In genomic region chr16:44772577-44772976, GRCm38 (mm10) we compare ENCODE assay signal across 32 mouse cellular contexts. TPM values are rescaled to one million over a fixed set of nuclear protein-coding genes. Genes with fewer than 3 reads are reported as not detected.
A peak's percentile ranks its signal among the peaks of the same experiment; 100 is the strongest.
DNase-seq lines count a peak whose midpoint lies in the region; ATAC-seq and TF ChIP-seq lines count a peak whose summit lies in the region.
"Had no signal": no experiment of that assay in that cellular context is flagged by ENCODE, and none has a peak within 500 bp of the region (broad histone marks: within the 10 kb centered on the region; RNA-seq: fewer than 3 reads in every experiment).

No protein-coding gene starts in this region.

- peak; percentile 41 for DNase-seq in CD4-positive, CD25-positive, alpha-beta regulatory T cell, adult 2 months (ENCODE audit: low read depth, low spot score)
- DNase-seq in G1E (ENCODE audit: low spot score): no peak
- DNase-seq in gastrocnemius, adult 8-10 months (ENCODE audit: low spot score in 2 of 2): no peak
- DNase-seq in left cerebral cortex, adult 8-10 months (ENCODE audit: low spot score in 2 of 2): no peak
- DNase-seq in heart, adult 2 months: no peak
- DNase-seq: adrenal gland, postnatal 25 days; cerebellum, adult 18-20 months; cerebellum, postnatal 10 days; gastrocnemius, postnatal 14 days; heart, adult 11 months; heart, postnatal 4 days; kidney, adult 11 months; kidney, postnatal 25 days; left cerebral cortex, postnatal 4 days; liver, embryonic 13.5 days; lung, adult 2 months; lung, postnatal 10 days; right cerebral cortex, postnatal 4 days; thymus, adult 2 months; thymus, postnatal 4 days had no signal

- no peaks in the 10 kb centered on the region for H3K9me3 ChIP-seq in G1E (replicated peaks)
- H3K9me3 ChIP-seq: embryonic facial prominence, embryonic 10.5 days; embryonic facial prominence, embryonic 15.5 days; forebrain, embryonic 13.5 days; hindbrain, embryonic 13.5 days; liver, embryonic 13.5 days; midbrain, embryonic 10.5 days; midbrain, embryonic 15.5 days had no signal

- TF ChIP-seq POLR2A in heart, adult 2 months (IDR thresholded peaks at IDR 0.05; ENCODE audit: insufficient read depth, low read depth, low read length): no peak

- no peak for TF ChIP-seq EP300 in heart, adult 2 months (IDR thresholded peaks at IDR 0.05; ENCODE audit: insufficient read depth, low read depth, low read length)

- H3K36me3 ChIP-seq in G1E (replicated peaks): no peaks in the 10 kb centered on the region
- no peaks in the 10 kb centered on the region for H3K36me3 ChIP-seq in heart, adult 2 months (ENCODE audit: control insufficient read depth, insufficient read depth, low read length)
- H3K36me3 ChIP-seq: embryonic facial prominence, embryonic 10.5 days; embryonic facial prominence, embryonic 15.5 days; hindbrain, embryonic 13.5 days; liver, embryonic 13.5 days; midbrain, embryonic 10.5 days; midbrain, embryonic 15.5 days had no signal

- ATAC-seq in CD4-positive, CD25-positive, alpha-beta regulatory T cell, adult 4 months: no peak
- ATAC-seq in G1E (ENCODE audit: extremely low read depth, insufficient number of reproducible peaks, low FRiP score, poor library complexity, severe bottlenecking): peak; percentile 52
- ATAC-seq in granulocyte monocyte progenitor cell, adult 5-6 weeks (replicated peaks; ENCODE audit: poor library complexity, severe bottlenecking): peak; percentile 40
- ATAC-seq: forebrain, embryonic 13.5 days; midbrain, embryonic 15.5 days had no signal

- H3K27ac ChIP-seq in heart, adult 2 months: no peak overlapping the region
- H3K27ac ChIP-seq: embryonic facial prominence, embryonic 10.5 days; embryonic facial prominence, embryonic 15.5 days; forebrain, embryonic 13.5 days; hindbrain, embryonic 13.5 days; liver, embryonic 13.5 days; midbrain, embryonic 10.5 days; midbrain, embryonic 15.5 days had no signal

- no peaks in the 10 kb centered on the region for H3K79me2 ChIP-seq in heart, adult 2 months (replicated peaks; ENCODE audit: control insufficient read depth, insufficient read depth, low read length)

- intact Hi-C loops in heart, adult 2 months (cut with DNase I): no loop called here

- H3K9ac ChIP-seq in heart, adult 2 months (ENCODE audit: low read depth, low read length): no peak overlapping the region
- H3K9ac ChIP-seq: embryonic facial prominence, embryonic 15.5 days; forebrain, embryonic 13.5 days; hindbrain, embryonic 13.5 days; liver, embryonic 13.5 days; midbrain, embryonic 15.5 days had no signal

- no peak for TF ChIP-seq CTCF in G1E (IDR thresholded peaks at IDR 0.05; ENCODE audit: low read depth, low read length)
- no peak for TF ChIP-seq CTCF in heart, adult 2 months (IDR thresholded peaks at IDR 0.05)

- no peak overlapping the region for H3K4me3 ChIP-seq in G1E (ENCODE audit: low read depth, low read length)
- H3K4me3 ChIP-seq in heart, adult 2 months: no peak overlapping the region
- H3K4me3 ChIP-seq: embryonic facial prominence, embryonic 10.5 days; embryonic facial prominence, embryonic 15.5 days; forebrain, embryonic 13.5 days; hindbrain, embryonic 13.5 days; liver, embryonic 13.5 days; midbrain, embryonic 10.5 days; midbrain, embryonic 15.5 days had no signal

- no peaks in the 10 kb centered on the region for H3K27me3 ChIP-seq in G1E (ENCODE audit: insufficient read depth, low read length)
- H3K27me3 ChIP-seq in heart, adult 2 months (ENCODE audit: control insufficient read depth, insufficient read depth, low read length): no peaks in the 10 kb centered on the region
- H3K27me3 ChIP-seq: embryonic facial prominence, embryonic 15.5 days; forebrain, embryonic 13.5 days; hindbrain, embryonic 13.5 days; liver, embryonic 13.5 days; midbrain, embryonic 15.5 days had no signal

- 59% methylated on average over 6 of the region's 6 CpGs for WGBS in heart, adult 2 months

- H3K4me1 ChIP-seq in G1E (ENCODE audit: insufficient read depth, low read depth, low read length): peaks cover 18% of the 10 kb centered on the region
- H3K4me1 ChIP-seq in heart, adult 2 months (ENCODE audit: control insufficient read depth, insufficient read depth, low read length): no peaks in the 10 kb centered on the region
- H3K4me1 ChIP-seq: embryonic facial prominence, embryonic 10.5 days; embryonic facial prominence, embryonic 15.5 days; forebrain, embryonic 13.5 days; hindbrain, embryonic 13.5 days; midbrain, embryonic 10.5 days; midbrain, embryonic 15.5 days had no signal

RNA-seq across cellular contexts. Expression of gene Cd200r1, which starts 7.0 kb away (rescaled TPM):
- 10 to 100 TPM; 63.7 to 66.0 TPM for polyA plus RNA-seq in CD4-positive, CD25-positive, alpha-beta regulatory T cell, adult 4 months (2017; shearing (Covaris generic))
- total RNA-seq in G1E (2014; fragmentation: Nextera tagmentation) (2.8 TPM in 2 replicates), G1E (2017) (6.4 TPM in 2 replicates)
- polyA plus RNA-seq in G1E (2012): 0.06 and 0.12 TPM in 2 replicates
- 6.0 and 13.8 TPM in 2 replicates for total RNA-seq in granulocyte monocyte progenitor cell, adult 5-6 weeks (2014; fragmentation: Nextera tagmentation)
- 2.1 and 7.0 TPM in 2 replicates for total RNA-seq in granulocyte monocyte progenitor cell, adult 5-6 weeks (2017)
- under 1 TPM in 1 of 4 experiments, not detected in 3; 0.16 TPM for total RNA-seq in gastrocnemius, adult 8-10 months (2022)
- 1 to 10 TPM in 1 of 4 experiments, under 1 TPM in 3; 0.67 to 1.0 (median 0.91) TPM for total RNA-seq in left cerebral cortex, adult 8-10 months (2022)
- under 1 TPM; 0.32 to 0.42 TPM for total RNA-seq in heart, adult 2 months (2021)
- polyA plus RNA-seq in heart, adult 2 months (2012; rRNA removed): 0.23 and 0.82 TPM in 2 replicates
- total RNA-seq: adrenal gland, postnatal 25 days; left cerebral cortex, postnatal 4 days had no signal

RNA-seq across cellular contexts. Expression of gene Gtpbp8, which starts 26.4 kb away (rescaled TPM):
- 10 to 100 TPM; 36.4 to 41.7 TPM for polyA plus RNA-seq in CD4-positive, CD25-positive, alpha-beta regulatory T cell, adult 4 months (2017; shearing (Covaris generic))
- total RNA-seq in G1E (2014; fragmentation: Nextera tagmentation) (34.3 and 41.9 TPM in 2 replicates), G1E (2017) (26.6 and 32.2 TPM in 2 replicates)
- polyA plus RNA-seq in G1E (2012): 26.4 and 36.5 TPM in 2 replicates
- 13.5 and 26.5 TPM in 2 replicates for total RNA-seq in granulocyte monocyte progenitor cell, adult 5-6 weeks (2014; fragmentation: Nextera tagmentation)
- total RNA-seq in granulocyte monocyte progenitor cell, adult 5-6 weeks (2017): 9.0 and 15.9 TPM in 2 replicates
- total RNA-seq in gastrocnemius, adult 8-10 months (2022): 1 to 10 TPM; 4.7 to 9.5 (median 6.7) TPM
- 10 to 100 TPM; 21.0 to 26.3 (median 23.4) TPM for total RNA-seq in left cerebral cortex, adult 8-10 months (2022)
- 1 to 10 TPM; 8.1 to 9.9 TPM for total RNA-seq in heart, adult 2 months (2021)
- polyA plus RNA-seq in heart, adult 2 months (2012; rRNA removed): 3.2 and 4.4 TPM in 2 replicates

RNA-seq across cellular contexts. Expression of gene Cd200r4, which starts 39.0 kb away (rescaled TPM):
- polyA plus RNA-seq in CD4-positive, CD25-positive, alpha-beta regulatory T cell, adult 4 months (2017; shearing (Covaris generic)): 1 to 10 TPM; 8.4 to 9.1 TPM
- total RNA-seq in G1E (2014; fragmentation: Nextera tagmentation) (3.7 and 5.1 TPM in 2 replicates), G1E (2017) (28.4 and 33.7 TPM in 2 replicates)
- polyA plus RNA-seq in G1E (2012): 0.03 TPM in 2 replicates
- total RNA-seq in granulocyte monocyte progenitor cell, adult 5-6 weeks (2014; fragmentation: Nextera tagmentation): not detected in 2 replicates
- total RNA-seq in granulocyte monocyte progenitor cell, adult 5-6 weeks (2017): 0.22 and 1.6 TPM in 2 replicates
- total RNA-seq in gastrocnemius, adult 8-10 months (2022): not detected
- under 1 TPM in 3 of 4 experiments, not detected in 1; 0.25 to 0.91 (median 0.40) TPM for total RNA-seq in left cerebral cortex, adult 8-10 months (2022)
- not detected for total RNA-seq in heart, adult 2 months (2021)
- 0.16 TPM in 1 of 2 replicates, not detected in the other for polyA plus RNA-seq in heart, adult 2 months (2012; rRNA removed)
- total RNA-seq: adrenal gland, postnatal 25 days; gastrocnemius, postnatal 14 days; heart, postnatal 4 days; layer of hippocampus, adult 18-20 months; layer of hippocampus, postnatal 10 days; left cerebral cortex, postnatal 4 days had no signal
- polyA plus RNA-seq: embryonic facial prominence, embryonic 10.5 days; forebrain, embryonic 13.5 days; hindbrain, embryonic 13.5 days; kidney, embryonic 14.5 days; midbrain, embryonic 15.5 days; neural tube, embryonic 11.5 days had no signal

RNA-seq across cellular contexts. Expression of gene Nepro, which starts 48.5 kb away (rescaled TPM):
- 10 to 100 TPM in 1 of 2 experiments, 1 to 10 TPM in 1; 7.5 to 10.1 TPM for polyA plus RNA-seq in CD4-positive, CD25-positive, alpha-beta regulatory T cell, adult 4 months (2017; shearing (Covaris generic))
- total RNA-seq in G1E (2014; fragmentation: Nextera tagmentation) (17.3 and 19.8 TPM in 2 replicates), G1E (2017) (22.5 and 27.7 TPM in 2 replicates)
- polyA plus RNA-seq in G1E (2012): 4.8 and 5.4 TPM in 2 replicates
- 10.0 and 18.7 TPM in 2 replicates for total RNA-seq in granulocyte monocyte progenitor cell, adult 5-6 weeks (2014; fragmentation: Nextera tagmentation)
- total RNA-seq in granulocyte monocyte progenitor cell, adult 5-6 weeks (2017): 16.9 and 22.4 TPM in 2 replicates
- total RNA-seq in gastrocnemius, adult 8-10 months (2022): 1 to 10 TPM; 2.9 to 5.6 (median 3.3) TPM
- total RNA-seq in left cerebral cortex, adult 8-10 months (2022): 1 to 10 TPM; 3.7 to 6.0 (median 5.4) TPM
- total RNA-seq in heart, adult 2 months (2021): 1 to 10 TPM; 4.0 to 4.9 TPM
- 1.3 and 2.9 TPM in 2 replicates for polyA plus RNA-seq in heart, adult 2 months (2012; rRNA removed)
